Mouse (Mus musculus) bone marrow macrophage, adult 2 months (primary cell): Measurements from ENCODE around the gene Avpr1b.

Experiments used
- CTCF ChIP-seq: IDR thresholded peaks from 2 replicates; pipeline ENCODE4 v1.5.1; 2012; ENCODE audit warnings: low read depth, mild to moderate bottlenecking, low read length, moderate library complexity
- POLR2A ChIP-seq: IDR thresholded peaks from 2 replicates; pipeline ENCODE4 v1.6.1; 2012; ENCODE audit warnings: mild to moderate bottlenecking, low read depth, low read length, borderline replicate concordance

DNA sequence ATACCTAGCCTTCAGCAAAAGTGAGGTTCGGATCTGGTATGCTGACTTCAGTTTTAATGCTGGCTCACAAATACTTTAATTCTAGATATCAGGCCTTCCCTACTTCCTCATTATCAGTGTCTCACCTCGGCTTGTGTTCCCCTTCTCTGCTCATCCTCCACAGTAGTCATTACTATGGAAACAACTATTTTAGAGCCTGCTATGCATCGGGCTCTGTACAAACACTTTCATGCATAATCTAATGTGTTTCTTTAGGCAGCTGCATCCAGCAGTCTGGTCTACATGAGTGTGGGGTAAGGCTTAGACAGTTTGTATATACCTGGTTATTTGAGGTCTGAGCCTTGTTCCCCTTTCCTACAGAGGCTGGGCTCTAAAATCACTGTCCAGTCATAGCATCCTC lies 15.4 kb upstream of the Avpr1b start:
- TF ChIP-seq CTCF (no peak), POLR2A (no peak)
